Mouse (Mus musculus) mouse trophoblast stem cell (cell line): ENCODE measurements around the gene Atp1a3.
"Not testable (repeated sequence)": the region's sequence is repeated elsewhere in the genome, so short reads cannot be mapped to it uniquely, and the experiment has no call there.

Experiments
- in situ Hi-C, 2 experiments: fragments of 300-500 bp; cut with MseI, MboI; formaldehyde crosslinking; loops; 2 replicates in 1 of 2; 3 replicates in 1 of 2; pipeline ENCODE4 v1.15.1; 2025

Atp1a3 gene

DNA sequence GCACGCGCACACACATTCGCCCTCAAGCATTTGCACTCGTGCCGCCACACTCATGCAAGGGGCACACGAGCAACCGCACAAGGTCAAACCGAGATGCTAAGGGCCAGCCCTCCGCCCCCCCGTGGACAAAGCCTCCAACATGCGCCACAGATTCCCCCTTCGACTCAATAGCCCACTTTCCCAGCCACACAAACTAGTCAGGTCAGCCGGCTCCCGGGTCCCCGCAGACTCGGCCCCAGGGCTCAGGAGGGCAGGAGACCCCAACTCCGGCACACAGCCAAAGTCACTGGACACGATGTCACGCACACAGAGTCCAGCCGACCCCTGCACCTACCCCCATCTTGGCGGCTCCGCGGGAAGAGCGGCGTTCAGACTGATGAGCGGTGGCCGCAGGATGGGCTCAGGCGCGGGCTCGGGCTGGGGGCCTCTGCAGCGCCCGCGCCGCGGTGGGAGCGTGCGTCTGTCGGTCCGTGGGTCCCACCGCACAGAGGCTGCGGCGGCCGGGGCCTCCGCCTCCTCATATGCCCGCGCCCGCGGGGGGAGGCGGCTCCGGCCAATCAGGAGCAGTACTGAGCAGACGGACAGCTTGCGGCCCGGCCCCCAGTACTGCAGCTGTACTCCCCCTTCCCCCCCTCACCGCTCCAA, at the start of gene Atp1a3:
Gene Atp1a3, minus strand, starts transcription at position 538 of the 645 bp plus-strand sequence.
- in situ Hi-C loops = no loop called here

DNA sequence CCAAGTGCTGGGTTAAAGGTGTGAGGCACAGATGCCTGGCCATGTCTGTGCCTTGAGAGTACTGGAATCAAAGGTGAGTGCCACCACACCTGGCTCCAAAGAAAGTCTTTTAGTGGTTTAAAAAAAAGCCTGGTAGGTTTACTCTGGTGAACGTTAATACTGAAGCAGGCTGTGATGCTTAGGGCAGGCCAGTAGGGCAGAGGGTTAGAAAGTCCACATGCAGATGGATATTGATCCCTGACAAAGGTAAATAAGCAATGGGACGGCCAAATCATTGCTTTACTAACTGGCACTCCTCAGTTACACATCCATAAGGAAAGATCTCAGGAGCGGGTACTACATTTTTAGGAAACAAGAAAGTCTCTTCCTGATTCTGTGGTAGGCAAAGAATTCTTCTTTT, 46.8 kb upstream of the Atp1a3 start:
- in situ Hi-C loops = no loop called here

DNA sequence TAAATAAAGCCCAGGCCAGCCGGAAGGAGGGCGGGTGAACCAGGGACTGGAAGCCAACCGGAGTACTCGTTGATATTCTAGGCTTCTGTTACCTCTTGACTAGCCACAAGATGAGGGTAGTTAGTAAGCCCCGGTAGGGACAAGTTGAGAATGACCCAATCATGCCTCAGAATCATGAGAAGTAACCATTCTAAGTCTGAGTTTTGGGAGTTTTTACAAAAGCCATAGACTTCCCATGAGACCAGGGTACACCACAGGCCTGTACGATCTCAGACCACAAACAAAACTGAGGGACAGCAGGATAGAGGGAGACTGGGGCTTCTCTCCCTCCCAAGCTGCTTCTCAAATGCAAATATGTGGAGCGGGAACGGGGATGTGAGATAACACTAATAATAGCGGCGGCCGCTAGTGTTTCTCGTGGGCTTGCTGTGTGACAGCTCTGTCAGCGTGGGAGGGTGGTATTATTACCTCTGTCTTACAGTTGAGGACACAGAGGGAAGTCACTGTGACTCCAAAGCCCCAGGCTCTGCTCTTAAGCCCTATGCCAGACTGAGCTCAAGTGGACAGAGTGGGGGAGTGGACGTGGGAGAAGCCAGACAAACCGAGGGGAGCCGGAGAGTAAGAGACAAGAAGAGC, 43.7 kb upstream of the Atp1a3 start:
- in situ Hi-C loops = no loop called here

DNA sequence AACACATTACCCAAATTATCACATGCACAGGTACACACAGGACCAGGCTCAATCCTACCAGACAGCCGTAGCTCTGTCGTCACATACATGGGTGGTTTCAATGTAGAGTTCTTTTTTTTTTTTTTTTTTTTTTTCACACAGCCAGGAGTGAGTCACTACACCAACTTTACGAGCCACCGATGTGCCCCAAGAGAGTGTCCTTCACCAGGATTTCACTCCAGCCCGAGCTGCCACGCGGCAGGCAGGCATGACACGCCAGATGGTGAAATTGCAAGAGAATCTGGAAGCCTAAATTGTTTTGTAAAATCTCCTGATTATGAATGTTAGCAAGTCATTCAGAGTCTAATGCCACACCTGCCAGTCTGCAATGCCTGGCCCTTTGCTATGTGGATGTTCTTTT, 41.6 kb upstream of the Atp1a3 start:
- in situ Hi-C loops = no loop called here

DNA sequence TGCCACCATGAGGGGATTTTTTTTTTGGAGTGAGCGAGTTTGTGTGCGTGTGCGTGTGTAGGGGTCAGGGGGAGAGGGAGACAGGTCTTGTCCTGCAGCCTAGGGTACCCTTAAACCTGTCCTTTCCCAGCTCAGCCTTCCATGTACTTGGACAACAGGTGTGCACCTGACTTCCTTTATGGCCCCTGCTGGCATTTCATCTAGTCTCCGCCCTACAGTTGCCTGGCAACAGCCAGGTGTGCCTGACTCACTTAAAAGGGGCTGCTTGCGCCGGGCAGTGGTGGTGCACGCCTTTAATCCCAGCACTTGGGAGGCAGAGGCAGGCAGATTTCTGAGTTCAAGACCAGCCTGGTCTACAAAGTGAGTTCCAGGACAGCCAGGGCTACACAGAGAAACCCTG, 38.8 kb upstream of the Atp1a3 start:
- in situ Hi-C loops = not testable (repeated sequence)

DNA sequence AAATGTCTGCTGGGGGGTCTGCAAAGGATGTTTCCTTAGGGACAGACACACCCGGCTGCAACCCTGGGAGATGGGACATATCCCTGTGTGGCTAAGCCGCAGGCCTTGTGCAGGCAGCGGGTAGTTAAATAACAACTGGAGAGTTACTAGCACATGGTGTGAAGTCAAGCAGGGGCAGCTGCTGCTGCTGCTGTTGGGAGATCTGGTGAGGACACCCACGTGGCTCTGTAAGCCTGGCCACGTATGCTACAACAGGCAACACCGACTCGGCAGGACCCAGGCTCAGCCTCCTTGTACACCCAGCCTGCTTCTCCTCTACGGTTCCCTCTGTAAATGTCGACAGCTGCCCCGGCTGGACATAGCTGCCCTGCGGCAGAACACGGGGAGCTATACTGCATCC, 36.2 kb upstream of the Atp1a3 start:
- in situ Hi-C loops = no loop called here

DNA sequence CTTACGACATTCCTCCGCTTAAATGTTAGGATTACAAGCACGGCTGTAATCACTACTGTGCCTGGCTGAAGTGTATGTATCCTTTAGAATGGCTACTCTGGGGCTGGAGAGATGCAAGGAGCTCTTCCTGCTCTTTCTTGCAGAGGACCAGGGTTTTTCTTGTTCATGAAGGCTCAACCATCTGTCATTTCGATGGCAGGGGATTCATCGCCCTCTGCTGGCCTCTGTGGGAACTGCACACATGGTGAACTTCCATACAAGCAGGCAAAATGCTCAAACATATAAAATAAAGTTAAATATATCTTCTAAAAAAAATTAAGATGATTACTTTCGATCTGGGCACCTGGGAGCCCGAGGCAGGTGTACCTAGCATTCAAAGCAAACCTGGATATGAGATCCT, 30.2 kb upstream of the Atp1a3 start:
- in situ Hi-C loops = no loop called here

DNA sequence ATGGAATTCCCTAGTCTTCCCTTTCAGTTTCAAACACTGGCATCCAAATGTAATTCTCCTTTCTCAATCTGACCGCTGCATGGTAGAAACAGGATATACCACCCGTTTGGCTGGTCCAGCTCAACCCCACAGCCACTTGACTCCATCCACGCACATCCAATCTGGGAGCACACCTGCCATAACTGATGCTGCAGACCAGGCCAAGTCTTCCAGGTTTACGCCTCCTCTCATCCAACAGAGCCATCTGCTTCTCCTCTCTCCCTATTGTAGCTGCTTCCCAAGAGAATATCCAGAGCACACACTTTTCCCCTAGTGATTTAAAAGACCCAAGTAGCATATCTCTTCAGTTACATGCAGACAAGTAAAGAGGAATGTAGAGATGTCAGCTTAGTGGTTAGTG, 29.0 kb upstream of the Atp1a3 start:
- in situ Hi-C loops = no loop called here

DNA sequence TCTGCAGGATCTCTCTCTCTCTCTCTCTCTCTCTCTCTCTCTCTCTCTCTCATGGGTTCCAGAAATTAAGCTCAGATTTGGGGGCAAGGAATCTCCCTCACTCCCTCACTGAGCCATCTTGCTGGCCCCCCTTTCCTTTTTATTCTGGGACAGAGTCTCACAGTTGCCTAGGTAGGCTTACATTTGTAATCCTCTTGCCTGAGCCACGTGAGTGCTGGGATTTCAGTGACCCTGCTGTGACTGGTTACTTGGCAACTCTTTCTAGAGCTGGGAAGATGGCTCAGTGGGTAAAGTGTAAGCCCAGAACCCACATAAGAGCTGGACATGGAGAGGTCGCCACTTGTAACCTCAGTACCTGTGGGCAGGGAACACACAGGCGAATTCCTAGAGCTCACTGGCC, 25.8 kb upstream of the Atp1a3 start:
- in situ Hi-C loops = no loop called here

DNA sequence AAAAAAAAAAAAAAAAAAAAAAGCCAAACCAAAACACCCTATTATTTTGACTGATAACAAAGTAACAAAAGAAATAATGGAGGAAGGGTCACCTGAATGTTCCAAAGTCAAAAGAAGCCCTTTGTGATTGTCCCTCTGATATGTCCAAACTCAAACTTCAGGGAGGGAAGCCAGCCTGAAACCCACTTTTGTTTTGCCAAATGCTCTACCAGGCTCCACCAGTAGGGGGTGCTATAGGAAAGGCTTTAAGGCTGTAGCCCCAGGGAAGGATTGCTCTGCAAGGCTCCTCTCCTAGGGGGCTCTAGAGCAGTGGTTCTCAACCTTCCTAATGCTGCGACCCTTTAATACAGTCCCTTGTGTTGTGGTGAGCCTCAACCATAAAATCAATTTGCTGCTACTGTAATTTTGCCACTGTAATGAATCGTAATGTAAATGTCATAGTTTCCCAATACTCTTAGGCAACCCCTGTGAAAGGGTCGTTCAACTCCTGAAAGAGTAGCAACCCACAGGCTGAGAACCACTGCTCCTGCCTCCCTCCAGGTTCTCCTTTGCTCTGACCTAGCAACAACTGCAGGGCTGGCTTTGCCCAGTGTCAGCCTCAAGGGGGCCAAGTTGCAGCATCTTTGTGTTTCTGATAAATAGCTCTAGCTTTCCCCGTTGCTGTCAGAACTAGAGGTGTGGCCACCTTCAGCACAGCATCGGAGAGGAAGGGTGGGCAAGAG, 24.4 kb upstream of the Atp1a3 start:
- in situ Hi-C loops = no loop called here

DNA sequence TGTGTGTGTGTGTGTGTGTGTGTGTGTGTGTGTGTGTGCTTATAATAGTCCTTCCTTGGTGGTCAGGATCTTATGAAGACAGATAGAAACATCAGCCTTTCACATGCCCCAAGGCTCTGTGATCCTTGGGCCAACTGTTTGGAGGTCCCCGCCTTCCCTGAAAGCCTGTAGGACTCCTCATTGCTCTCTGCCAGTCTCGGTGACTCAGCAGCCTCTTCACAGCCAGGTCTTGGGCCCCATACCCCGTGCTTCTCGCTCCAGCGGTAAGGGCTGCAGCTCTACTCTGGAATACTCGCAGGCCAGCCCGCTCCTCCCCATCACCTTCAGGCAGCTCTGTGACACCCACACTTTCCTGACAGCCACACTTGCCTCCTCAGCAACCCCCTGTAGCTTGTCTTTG, 20.7 kb upstream of the Atp1a3 start:
- in situ Hi-C loops = no loop called here

DNA sequence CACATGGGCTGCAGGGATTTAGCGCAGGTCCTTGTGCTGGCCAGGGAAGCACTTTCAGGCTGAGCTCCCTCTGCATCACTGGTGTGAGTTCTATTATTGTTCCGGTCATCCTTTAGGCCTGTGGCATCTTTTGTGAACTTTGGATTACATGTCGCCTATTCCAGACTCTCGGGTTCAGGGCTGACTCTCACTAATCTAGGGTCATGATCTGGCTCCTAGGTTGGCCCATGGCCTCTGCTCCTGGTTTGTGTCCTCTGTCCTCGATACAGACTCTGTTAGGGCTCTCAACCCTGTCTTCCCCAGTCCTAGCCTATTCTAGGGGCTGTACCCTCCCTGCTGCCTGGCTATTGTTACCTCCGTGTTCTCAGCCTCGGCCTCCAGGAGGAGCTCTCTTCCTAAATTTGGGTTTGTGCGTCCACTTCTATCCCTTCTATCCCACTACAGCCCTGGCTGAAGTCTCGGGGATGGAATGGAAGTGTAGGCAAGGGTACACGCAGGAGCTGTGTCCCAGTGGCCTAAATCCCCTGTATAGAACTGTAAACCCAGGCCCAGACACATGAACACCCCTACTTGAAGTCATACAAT, 20.2 kb upstream of the Atp1a3 start:
- in situ Hi-C loops = no loop called here

DNA sequence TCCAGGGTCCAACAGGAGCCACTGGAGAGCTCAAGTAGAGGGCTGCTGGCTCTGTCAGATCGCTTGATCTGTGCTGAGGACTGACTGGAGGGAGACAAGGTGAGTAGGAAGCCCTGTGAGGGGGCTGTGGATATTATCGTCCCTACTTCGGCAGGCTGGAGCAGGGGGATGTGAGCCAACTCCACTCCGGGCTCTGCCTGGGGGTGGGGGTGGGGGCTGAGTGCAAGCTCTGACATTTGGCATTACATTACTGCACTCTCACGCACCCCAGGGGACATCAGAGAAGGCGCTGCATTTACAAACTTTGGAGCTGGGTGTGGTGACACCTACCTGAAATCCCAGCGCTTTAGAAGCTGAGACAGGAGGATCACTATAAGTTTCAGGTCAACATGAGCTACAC, 5.8 kb upstream of the Atp1a3 start:
- in situ Hi-C loops = no loop called here

DNA sequence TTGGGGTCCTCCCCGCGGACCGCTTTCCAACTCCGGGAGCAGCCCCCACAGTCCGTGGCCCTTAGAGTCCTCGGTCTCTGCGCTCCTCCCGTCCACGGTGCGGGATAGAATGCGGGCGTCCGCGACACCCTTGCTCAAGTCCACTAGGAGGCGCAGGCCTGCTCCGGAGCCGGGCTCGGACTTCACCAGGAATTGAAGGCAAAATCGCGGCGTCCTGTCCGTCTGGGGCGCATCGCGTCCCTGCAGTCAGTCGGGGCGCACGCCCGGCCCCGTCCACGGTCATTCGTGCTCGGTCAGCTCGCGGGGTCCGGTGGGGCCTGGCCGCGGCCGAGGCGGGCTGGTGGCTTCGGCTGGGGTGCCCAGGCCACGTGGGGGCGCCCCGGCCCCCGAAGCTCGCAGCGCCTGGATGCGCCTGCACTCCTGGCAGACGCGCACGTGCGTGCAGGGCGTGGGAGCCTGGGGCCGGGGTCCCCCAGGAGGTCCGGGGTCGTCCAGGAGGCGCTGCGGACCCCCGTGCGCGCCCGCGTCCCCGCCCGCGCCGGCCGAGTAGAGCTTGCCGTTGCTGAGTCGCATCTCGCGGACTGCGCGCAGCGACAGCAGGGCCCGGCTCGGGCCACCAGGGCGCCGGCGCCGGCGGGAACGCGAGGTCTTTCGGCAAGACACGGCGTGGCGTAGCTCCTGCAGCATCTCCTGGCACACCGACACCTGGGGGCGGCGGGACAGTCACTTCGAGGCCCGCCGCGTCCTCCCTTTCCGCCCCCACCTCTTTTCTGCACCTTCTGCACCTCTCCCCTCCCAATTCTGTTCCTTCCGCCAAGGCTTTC, 4.5 kb upstream of the Atp1a3 start:
- in situ Hi-C loops = no loop called here

DNA sequence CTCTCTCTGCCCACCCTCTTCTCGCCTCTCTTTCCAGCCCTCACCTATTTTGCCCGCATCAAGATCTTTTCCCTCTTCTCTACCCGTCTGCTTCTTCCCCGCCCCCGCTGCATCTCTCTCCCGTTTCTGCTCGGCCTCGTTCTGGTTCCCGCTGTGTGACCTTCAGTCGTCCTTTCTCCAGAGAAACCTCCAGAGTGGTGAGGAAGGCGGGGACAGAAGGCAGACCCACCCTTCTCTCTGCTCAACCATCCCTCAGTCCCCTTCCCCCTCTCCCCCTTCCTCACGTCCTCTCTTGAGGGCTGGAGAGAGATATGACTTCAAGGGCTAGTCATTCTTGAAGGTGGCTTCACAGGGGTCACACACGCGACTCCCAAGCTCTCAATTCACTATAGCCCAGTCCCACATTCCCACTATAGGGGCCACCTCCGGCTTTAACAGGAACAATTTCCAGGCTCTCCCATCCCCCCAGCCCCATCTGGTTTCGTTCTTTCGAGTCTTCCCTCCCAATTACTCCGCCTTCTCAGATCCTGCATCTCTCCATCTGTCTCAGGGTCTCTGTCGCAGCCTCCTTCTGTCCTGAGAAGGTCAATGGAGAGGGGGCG, 3.4 kb upstream of the Atp1a3 start:
- in situ Hi-C loops = no loop called here

DNA sequence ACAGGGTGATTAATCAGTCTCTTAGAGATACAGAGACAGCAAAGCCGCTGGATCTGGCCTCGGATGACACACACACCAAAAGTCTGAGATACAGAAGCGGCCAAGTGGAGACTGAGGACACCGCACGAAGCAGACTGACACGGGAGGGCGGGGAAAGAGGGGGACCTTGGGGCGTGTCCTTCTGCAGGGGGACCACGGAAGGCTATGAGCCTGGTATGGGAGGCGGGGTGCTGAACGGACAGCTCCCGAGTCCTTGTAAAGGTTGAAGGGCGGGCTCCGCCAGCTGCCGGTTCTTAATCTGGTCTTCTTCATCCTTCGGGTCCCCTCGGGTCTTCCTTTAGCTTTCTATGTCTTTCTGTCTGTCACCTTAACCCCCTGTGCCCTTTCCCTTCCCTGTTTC, 2.9 kb upstream of the Atp1a3 start:
- in situ Hi-C loops = no loop called here

DNA sequence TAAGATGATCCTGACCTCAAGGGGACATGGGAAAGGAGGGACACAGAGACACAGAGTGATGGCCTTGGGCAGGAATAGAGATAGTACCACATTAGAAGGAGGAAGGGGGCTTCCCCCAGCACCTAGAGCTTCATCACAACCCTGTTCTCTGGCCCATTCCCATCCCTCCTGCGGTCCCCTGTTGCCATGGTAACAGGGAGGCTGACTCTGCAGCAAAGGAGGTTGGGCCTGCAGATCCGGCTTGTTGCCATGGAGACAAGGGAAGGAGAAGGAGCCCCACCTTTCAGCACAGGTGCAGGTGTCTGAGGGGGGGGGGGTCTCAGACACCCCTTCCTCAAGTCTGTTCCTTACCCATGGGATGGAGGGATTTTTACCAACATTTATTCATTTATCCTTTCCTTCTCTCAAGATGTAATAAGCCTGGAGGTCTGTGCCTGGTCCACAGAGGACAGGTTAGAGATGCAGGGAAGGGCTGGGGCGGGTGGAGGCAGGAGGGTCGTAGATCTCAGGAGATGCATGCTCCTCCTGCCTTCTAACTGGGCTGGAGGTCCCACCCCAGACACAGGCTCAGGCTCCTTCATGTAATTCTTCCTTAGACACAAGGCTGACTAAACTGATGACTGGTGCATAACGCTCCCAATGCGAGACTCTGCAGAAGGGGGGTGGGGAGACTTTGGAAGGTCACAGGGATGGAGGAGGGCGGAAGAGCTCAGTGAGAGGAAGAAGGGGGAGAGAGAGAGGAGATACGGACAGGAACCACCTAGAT, 2.0 kb upstream of the Atp1a3 start:
- in situ Hi-C loops = no loop called here

DNA sequence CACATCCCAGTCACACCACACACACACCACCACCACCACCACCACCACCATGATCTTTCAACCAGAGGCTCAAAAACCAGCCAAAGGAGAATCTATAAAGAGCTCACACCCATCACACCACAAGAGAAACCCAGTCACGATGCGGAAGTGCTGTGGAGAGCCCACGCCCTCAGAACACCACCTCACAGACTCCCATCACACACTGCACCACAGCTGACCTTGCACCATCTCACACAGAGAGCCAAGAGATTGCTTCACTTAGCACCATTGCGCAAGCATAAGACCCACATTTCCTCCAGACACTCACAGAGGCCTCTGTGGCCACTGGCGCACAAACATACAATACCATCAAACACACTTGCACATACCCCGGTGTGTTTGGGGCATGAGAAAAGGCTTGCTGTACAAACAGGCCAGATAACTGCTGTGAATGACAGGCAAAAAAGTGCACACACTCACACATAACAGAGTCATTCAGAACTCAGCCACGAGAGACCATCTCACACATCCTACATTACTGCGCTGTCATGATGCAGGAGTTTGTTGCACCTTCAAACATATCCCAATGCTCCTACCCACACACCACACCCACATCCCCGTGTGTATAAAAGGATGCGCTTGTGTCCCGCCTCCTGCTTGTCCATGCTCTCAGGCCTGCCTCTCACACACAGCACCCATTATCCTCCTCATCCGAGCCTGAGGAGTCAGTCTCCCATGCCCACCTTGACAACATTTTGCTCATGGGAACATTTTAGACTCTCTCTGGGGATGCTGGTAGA, 1.0 kb upstream of the Atp1a3 start:
- in situ Hi-C loops = no loop called here

DNA sequence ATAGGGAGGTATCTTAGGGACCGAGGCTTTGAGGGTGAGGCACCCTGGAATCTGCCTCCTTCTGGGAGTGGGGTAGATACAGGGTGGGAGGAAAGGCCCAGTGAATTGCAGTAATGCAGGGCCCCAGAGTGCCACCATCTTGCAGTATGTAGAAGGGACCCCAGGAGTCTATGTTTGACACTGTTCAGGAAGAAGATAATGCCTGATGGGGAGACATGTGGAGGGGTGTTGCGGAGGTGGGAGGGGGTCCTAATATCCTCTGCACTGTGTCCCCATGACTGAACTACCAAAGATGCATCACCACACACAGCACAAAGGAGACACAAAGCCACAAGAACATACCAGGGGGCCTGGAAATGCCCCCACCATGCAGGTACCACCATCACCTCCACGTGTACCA, 413 bp upstream of the Atp1a3 start:
- in situ Hi-C loops = no loop called here

DNA sequence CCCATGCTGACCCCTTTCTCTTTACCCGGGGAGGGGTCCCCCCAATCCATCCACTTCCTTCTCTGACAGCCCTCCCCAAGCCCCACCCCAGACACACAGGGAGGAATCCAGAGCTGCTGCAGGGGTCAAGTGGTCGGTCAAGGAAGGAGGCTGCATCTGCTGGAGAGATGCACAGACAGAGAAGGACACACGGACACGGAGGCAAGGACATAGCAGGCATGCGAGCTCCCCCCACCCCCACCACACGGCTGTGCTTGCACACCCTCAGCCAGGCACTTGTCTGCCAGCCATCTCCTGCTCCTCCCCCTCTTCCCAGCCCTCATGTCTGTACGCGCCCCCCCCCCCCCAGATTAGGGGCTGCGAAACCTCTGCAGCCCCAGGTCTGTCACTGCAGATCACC, 952 bp downstream of the Atp1a3 start:
- in situ Hi-C loops = no loop called here
